Mouse (Mus musculus): ENCODE results near the gene Dscaml1. TPM values are rescaled to one million over a fixed set of nuclear protein-coding genes. Genes with fewer than 3 reads are reported as not detected.

The Dscaml1 gene
- polyA plus RNA-seq, 1 experiment from 2014 or later, result 24.3 TPM

- Histone ChIP-seq H3K27me3 (ENCODE audit: control insufficient read depth, insufficient read depth, low read length) (no peaks in the 10 kb centered on the region), H3K4me1 (ENCODE audit: control insufficient read depth, insufficient read depth, low read length) (peaks cover 21% of the 10 kb centered on the region; the same call in 1 of the 2 replicates), H3K9ac (replicated peaks; ENCODE audit: low read depth, low read length) (no peak overlapping the region), H3K27ac (ENCODE audit: low read depth, low read length) (peak overlapping the region; percentile 65; the same call in 1 of the 2 replicates), H3K4me3 (ENCODE audit: low read depth, low read length) (no peak overlapping the region), H3K9me3 (ENCODE audit: control insufficient read depth, low read length) (no peaks in the 10 kb centered on the region), H3K4me2 (ENCODE audit: low read depth, low read length) (no peak overlapping the region), H3K36me3 (ENCODE audit: control insufficient read depth, insufficient read depth, low read length) (no peaks in the 10 kb centered on the region)
- no peak for ATAC-seq (ENCODE audit: low read depth)
- WGBS, result 90% methylated on average over 4 of the region's 4 CpGs
Measured at GRCm38 (mm10) chr9:45620920-45621319, 194.5 kb downstream of the Dscaml1 start.

GRCm38 (mm10) chr9:45625889-45626446 is 199.5 kb downstream of the Dscaml1 start:
- no peak overlapping the region for H3K9ac ChIP-seq (replicated peaks; ENCODE audit: low read depth, low read length)
- no peaks in the 10 kb centered on the region for H3K9me3 ChIP-seq (ENCODE audit: control insufficient read depth, low read length)
- no peaks in the 10 kb centered on the region for H3K27me3 ChIP-seq (ENCODE audit: control insufficient read depth, insufficient read depth, low read length)
- no peaks in the 10 kb centered on the region for H3K36me3 ChIP-seq (ENCODE audit: control insufficient read depth, insufficient read depth, low read length)
- ATAC-seq (ENCODE audit: low read depth), result peak; percentile 72; the same call in 1 of the 2 replicates
- no peak overlapping the region for H3K27ac ChIP-seq (ENCODE audit: low read depth, low read length)
- no peak overlapping the region for H3K4me2 ChIP-seq (ENCODE audit: low read depth, low read length)
- WGBS, result 33% methylated on average over 6 of the region's 6 CpGs
- H3K4me3 ChIP-seq (ENCODE audit: low read depth, low read length), result no peak overlapping the region
- peaks cover 16% of the 10 kb centered on the region for H3K4me1 ChIP-seq (ENCODE audit: control insufficient read depth, insufficient read depth, low read length)

- Histone ChIP-seq H3K4me2 (ENCODE audit: low read depth, low read length) (no peak overlapping the region), H3K4me1 (ENCODE audit: control insufficient read depth, insufficient read depth, low read length) (peaks cover 7% of the 10 kb centered on the region; the same call in 1 of the 2 replicates), H3K9ac (replicated peaks; ENCODE audit: low read depth, low read length) (no peak overlapping the region), H3K4me3 (ENCODE audit: low read depth, low read length) (no peak overlapping the region), H3K9me3 (ENCODE audit: control insufficient read depth, low read length) (no peaks in the 10 kb centered on the region), H3K27ac (ENCODE audit: low read depth, low read length) (peak overlapping the region; percentile 35), H3K36me3 (ENCODE audit: control insufficient read depth, insufficient read depth, low read length) (no peaks in the 10 kb centered on the region), H3K27me3 (ENCODE audit: control insufficient read depth, insufficient read depth, low read length) (no peaks in the 10 kb centered on the region)
- 29% methylated on average over 10 of the region's 10 CpGs for WGBS
- peak; percentile 76 for ATAC-seq (ENCODE audit: low read depth)
Measured at GRCm38 (mm10) chr9:45632520-45632919, 206.1 kb downstream of the Dscaml1 start.

- Histone ChIP-seq H3K9ac (replicated peaks; ENCODE audit: low read depth, low read length) (no peak overlapping the region), H3K27me3 (ENCODE audit: control insufficient read depth, insufficient read depth, low read length) (no peaks in the 10 kb centered on the region), H3K4me3 (ENCODE audit: low read depth, low read length) (no peak overlapping the region), H3K4me2 (ENCODE audit: low read depth, low read length) (no peak overlapping the region), H3K9me3 (ENCODE audit: control insufficient read depth, low read length) (no peaks in the 10 kb centered on the region), H3K36me3 (ENCODE audit: control insufficient read depth, insufficient read depth, low read length) (no peaks in the 10 kb centered on the region), H3K4me1 (ENCODE audit: control insufficient read depth, insufficient read depth, low read length) (peaks cover 6% of the 10 kb centered on the region; the same call in 1 of the 2 replicates), H3K27ac (ENCODE audit: low read depth, low read length) (peak overlapping the region; percentile 35)
- ATAC-seq (ENCODE audit: low read depth), result no peak
- WGBS, result 38% methylated on average over 2 of the region's 2 CpGs
Measured at GRCm38 (mm10) chr9:45633036-45633435, 206.6 kb downstream of the Dscaml1 start.

- WGBS, result 62% methylated on average over 4 of the region's 4 CpGs
- H3K4me3 ChIP-seq (ENCODE audit: low read depth, low read length), result no peak overlapping the region
- ATAC-seq (ENCODE audit: low read depth), result no peak
- H3K4me1 ChIP-seq (ENCODE audit: control insufficient read depth, insufficient read depth, low read length), result peaks cover 6% of the 10 kb centered on the region; the same call in 1 of the 2 replicates
- H3K9me3 ChIP-seq (ENCODE audit: control insufficient read depth, low read length), result no peaks in the 10 kb centered on the region
- H3K9ac ChIP-seq (replicated peaks; ENCODE audit: low read depth, low read length), result no peak overlapping the region
- H3K36me3 ChIP-seq (ENCODE audit: control insufficient read depth, insufficient read depth, low read length), result no peaks in the 10 kb centered on the region
- H3K4me2 ChIP-seq (ENCODE audit: low read depth, low read length), result no peak overlapping the region
- H3K27me3 ChIP-seq (ENCODE audit: control insufficient read depth, insufficient read depth, low read length), result no peaks in the 10 kb centered on the region
- H3K27ac ChIP-seq (ENCODE audit: low read depth, low read length), result no peak overlapping the region
Measured at GRCm38 (mm10) chr9:45634978-45635377, 208.6 kb downstream of the Dscaml1 start.

GRCm38 (mm10) chr9:45637346-45637745 is 210.9 kb downstream of the Dscaml1 start:
- Histone ChIP-seq H3K9ac (replicated peaks; ENCODE audit: low read depth, low read length) (no peak overlapping the region), H3K27ac (ENCODE audit: low read depth, low read length) (no peak overlapping the region), H3K4me2 (ENCODE audit: low read depth, low read length) (no peak overlapping the region), H3K4me3 (ENCODE audit: low read depth, low read length) (no peak overlapping the region), H3K4me1 (ENCODE audit: control insufficient read depth, insufficient read depth, low read length) (peaks cover 5% of the 10 kb centered on the region; the same call in 1 of the 2 replicates), H3K36me3 (ENCODE audit: control insufficient read depth, insufficient read depth, low read length) (no peaks in the 10 kb centered on the region), H3K9me3 (ENCODE audit: control insufficient read depth, low read length) (no peaks in the 10 kb centered on the region), H3K27me3 (ENCODE audit: control insufficient read depth, insufficient read depth, low read length) (no peaks in the 10 kb centered on the region)
- no peak for ATAC-seq (ENCODE audit: low read depth)
- 68% methylated on average over 1 of the region's 1 CpGs for WGBS

- no peak for ATAC-seq (ENCODE audit: low read depth)
- Histone ChIP-seq H3K36me3 (ENCODE audit: control insufficient read depth, insufficient read depth, low read length) (no peaks in the 10 kb centered on the region), H3K27me3 (ENCODE audit: control insufficient read depth, insufficient read depth, low read length) (no peaks in the 10 kb centered on the region), H3K4me2 (ENCODE audit: low read depth, low read length) (no peak overlapping the region), H3K9ac (replicated peaks; ENCODE audit: low read depth, low read length) (no peak overlapping the region), H3K27ac (ENCODE audit: low read depth, low read length) (no peak overlapping the region), H3K4me3 (ENCODE audit: low read depth, low read length) (no peak overlapping the region), H3K9me3 (ENCODE audit: control insufficient read depth, low read length) (no peaks in the 10 kb centered on the region), H3K4me1 (ENCODE audit: control insufficient read depth, insufficient read depth, low read length) (no peaks in the 10 kb centered on the region)
- WGBS, result 80% methylated on average over 6 of the region's 6 CpGs
Measured at GRCm38 (mm10) chr9:45638184-45638917, 211.9 kb downstream of the Dscaml1 start.

- Histone ChIP-seq H3K9me3 (ENCODE audit: control insufficient read depth, low read length) (no peaks in the 10 kb centered on the region), H3K9ac (replicated peaks; ENCODE audit: low read depth, low read length) (no peak overlapping the region), H3K36me3 (ENCODE audit: control insufficient read depth, insufficient read depth, low read length) (no peaks in the 10 kb centered on the region), H3K4me2 (ENCODE audit: low read depth, low read length) (no peak overlapping the region), H3K4me1 (ENCODE audit: control insufficient read depth, insufficient read depth, low read length) (no peaks in the 10 kb centered on the region), H3K4me3 (ENCODE audit: low read depth, low read length) (no peak overlapping the region), H3K27me3 (ENCODE audit: control insufficient read depth, insufficient read depth, low read length) (no peaks in the 10 kb centered on the region), H3K27ac (ENCODE audit: low read depth, low read length) (no peak overlapping the region)
- ATAC-seq (ENCODE audit: low read depth), result no peak
- WGBS, result 82% methylated on average over 6 of the region's 6 CpGs
Measured at GRCm38 (mm10) chr9:45644833-45645388, 218.5 kb downstream of the Dscaml1 start.

GRCm38 (mm10) chr9:45645526-45645925 is 219.1 kb downstream of the Dscaml1 start:
- no peak overlapping the region for H3K9ac ChIP-seq (replicated peaks; ENCODE audit: low read depth, low read length)
- H3K4me2 ChIP-seq (ENCODE audit: low read depth, low read length), result no peak overlapping the region
- no peaks in the 10 kb centered on the region for H3K36me3 ChIP-seq (ENCODE audit: control insufficient read depth, insufficient read depth, low read length)
- H3K27ac ChIP-seq (ENCODE audit: low read depth, low read length), result no peak overlapping the region
- H3K4me1 ChIP-seq (ENCODE audit: control insufficient read depth, insufficient read depth, low read length), result no peaks in the 10 kb centered on the region
- H3K27me3 ChIP-seq (ENCODE audit: control insufficient read depth, insufficient read depth, low read length), result no peaks in the 10 kb centered on the region
- no peak overlapping the region for H3K4me3 ChIP-seq (ENCODE audit: low read depth, low read length)
- ATAC-seq (ENCODE audit: low read depth), result no peak
- 66% methylated on average over 6 of the region's 6 CpGs for WGBS
- H3K9me3 ChIP-seq (ENCODE audit: control insufficient read depth, low read length), result no peaks in the 10 kb centered on the region
